Mouse (Mus musculus): ENCODE measurements around the gene Lias. TPM values are rescaled to one million over a fixed set of nuclear protein-coding genes. Genes with fewer than 3 reads are reported as not detected.

Gene Lias
- total RNA-seq, 2 experiments from 2014 or later = 53.3 to 60.3 TPM

Other genes starting within 250 kb of the Lias start
- gene Wdr19, start 191.8 kb upstream of the Lias start, total RNA-seq (2021) = 1 to 10 TPM; 2.7 to 4.5 TPM
- gene Rfc1, start 55.8 kb upstream of the Lias start, total RNA-seq (2021) = 10 to 100 TPM; 25.1 to 25.5 TPM
- under 1 TPM; 0.12 to 0.55 TPM for gene Klb, start 43.2 kb upstream of the Lias start, total RNA-seq (2021)
- 100 to 1,000 TPM; 580 to 665 TPM for gene Rpl9, start 53 bp upstream of the Lias start, total RNA-seq (2021)
- 10 to 100 TPM; 23.2 to 25.1 TPM for gene Ugdh, start 44.5 kb downstream of the Lias start, total RNA-seq (2021)
- gene Gm43552, start 101.3 kb downstream of the Lias start, total RNA-seq (2021) = 1 to 10 TPM in 1 of 2 experiments, not detected in 1; 1.3 TPM
- 100 to 1,000 TPM in 1 of 2 experiments, 10 to 100 TPM in 1; 93.4 to 103 TPM for gene Smim14, start 145.7 kb downstream of the Lias start, total RNA-seq (2021)
- gene Ube2k, start 145.7 kb downstream of the Lias start, total RNA-seq (2021) = 10 to 100 TPM; 62.5 to 66.3 TPM